Mouse (Mus musculus): ENCODE measurements around the gene Trpm2. TPM values are rescaled to one million over a fixed set of nuclear protein-coding genes. Genes with fewer than 3 reads are reported as not detected.
A peak's percentile ranks its signal among the peaks of the same experiment; 100 is the strongest.

Gene Trpm2
- total and polyA plus RNA-seq, 2 experiments from 2014 or later: 0.11 to 0.27 TPM

GRCm38 (mm10) chr10:77902211-77902893, 68.0 kb downstream of the Trpm2 start, which contains the start of gene Lrrc3:
TSS of gene Lrrc3 (minus strand) at chr10:77902536.
- H3K9me3 ChIP-seq (replicated peaks; ENCODE audit: control insufficient read depth, low read length): 0 out of 2 replicates have a peak, but pooled peaks cover 8% of the 10 kb centered on the region
- DNase-seq (ENCODE audit: low spot score) (peak; percentile 22), ATAC-seq (ENCODE audit: insufficient read depth, low read depth) (peak; percentile 64)
- H3K4me3 ChIP-seq (ENCODE audit: low read depth, low read length): peak within 1 kb of the TSS; percentile 59
- TF ChIP-seq CTCF (IDR thresholded peaks at IDR 0.05; ENCODE audit: low read depth) (no peak; the same call in 1 of the 2 replicates), EP300 (IDR thresholded peaks at IDR 0.05; ENCODE audit: low read depth) (no peak)
- H3K27me3 ChIP-seq (ENCODE audit: control insufficient read depth, insufficient read depth, low read length): peaks cover 24% of the 10 kb centered on the region
- peak within 1 kb of the TSS; percentile 98 for H3K4me2 ChIP-seq (ENCODE audit: low read depth, low read length)
- H3K36me3 ChIP-seq (replicated peaks; ENCODE audit: control insufficient read depth, insufficient read depth, low read length): no peaks in the 10 kb centered on the region
- WGBS: under 1% methylated on average over 39 of the region's 46 CpGs
- peak within 1 kb of the TSS; percentile 37 for H3K9ac ChIP-seq (replicated peaks; ENCODE audit: low read depth, low read length)
- H3K4me1 ChIP-seq (ENCODE audit: control insufficient read depth, insufficient read depth): 0 out of 2 replicates have a peak, but pooled peaks cover 6% of the 10 kb centered on the region
- H3K27ac ChIP-seq (ENCODE audit: low read depth): no peak within 1 kb of the TSS

- TF ChIP-seq EP300 (IDR thresholded peaks at IDR 0.05; ENCODE audit: low read depth): no peak
- no peak for TF ChIP-seq CTCF (IDR thresholded peaks at IDR 0.05; ENCODE audit: low read depth)
- Histone ChIP-seq H3K36me3 (replicated peaks; ENCODE audit: control insufficient read depth, insufficient read depth, low read length) (no peaks in the 10 kb centered on the region), H3K4me2 (ENCODE audit: low read depth, low read length) (peak overlapping the region; percentile 98), H3K4me3 (ENCODE audit: low read depth, low read length) (peak overlapping the region; percentile 59), H3K9ac (replicated peaks; ENCODE audit: low read depth, low read length) (peak overlapping the region; percentile 37), H3K4me1 (ENCODE audit: control insufficient read depth, insufficient read depth) (0 out of 2 replicates have a peak, but pooled peaks cover 6% of the 10 kb centered on the region), H3K27ac (ENCODE audit: low read depth) (no peak overlapping the region), H3K27me3 (ENCODE audit: control insufficient read depth, insufficient read depth, low read length) (peaks cover 24% of the 10 kb centered on the region), H3K9me3 (replicated peaks; ENCODE audit: control insufficient read depth, low read length) (0 out of 2 replicates have a peak, but pooled peaks cover 8% of the 10 kb centered on the region)
- ATAC-seq (ENCODE audit: insufficient read depth, low read depth) (peak; percentile 32; the same call in 1 of the 2 replicates), DNase-seq (ENCODE audit: low spot score) (no peak)
- 5% methylated on average over 14 of the region's 14 CpGs for WGBS
Measured at GRCm38 (mm10) chr10:77901871-77902210, 68.5 kb downstream of the Trpm2 start.

- 0 out of 2 replicates have a peak, but pooled peaks cover 8% of the 10 kb centered on the region for H3K9me3 ChIP-seq (replicated peaks; ENCODE audit: control insufficient read depth, low read length)
- DNase-seq (ENCODE audit: low spot score) (no peak), ATAC-seq (ENCODE audit: insufficient read depth, low read depth) (no peak)
- H3K27ac ChIP-seq (ENCODE audit: low read depth): no peak overlapping the region
- no peak overlapping the region for H3K4me3 ChIP-seq (ENCODE audit: low read depth, low read length)
- TF ChIP-seq EP300 (IDR thresholded peaks at IDR 0.05; ENCODE audit: low read depth) (no peak), CTCF (IDR thresholded peaks at IDR 0.05; ENCODE audit: low read depth) (no peak)
- WGBS: 82% methylated on average over 27 of the region's 27 CpGs
- H3K4me1 ChIP-seq (ENCODE audit: control insufficient read depth, insufficient read depth): 0 out of 2 replicates have a peak, but pooled peaks cover 6% of the 10 kb centered on the region
- H3K9ac ChIP-seq (replicated peaks; ENCODE audit: low read depth, low read length): no peak overlapping the region
- H3K36me3 ChIP-seq (replicated peaks; ENCODE audit: control insufficient read depth, insufficient read depth, low read length): no peaks in the 10 kb centered on the region
- peaks cover 24% of the 10 kb centered on the region for H3K27me3 ChIP-seq (ENCODE audit: control insufficient read depth, insufficient read depth, low read length)
- H3K4me2 ChIP-seq (ENCODE audit: low read depth, low read length): no peak overlapping the region
Measured at GRCm38 (mm10) chr10:77900903-77901818, 69.2 kb downstream of the Trpm2 start.

- H3K27me3 ChIP-seq (ENCODE audit: control insufficient read depth, insufficient read depth, low read length): peaks cover 24% of the 10 kb centered on the region
- H3K4me1 ChIP-seq (ENCODE audit: control insufficient read depth, insufficient read depth): 0 out of 2 replicates have a peak, but pooled peaks cover 6% of the 10 kb centered on the region
- DNase-seq (ENCODE audit: low spot score): no peak
- no peak overlapping the region for H3K4me3 ChIP-seq (ENCODE audit: low read depth, low read length)
- H3K9ac ChIP-seq (replicated peaks; ENCODE audit: low read depth, low read length): no peak overlapping the region
- no peak overlapping the region for H3K4me2 ChIP-seq (ENCODE audit: low read depth, low read length)
- TF ChIP-seq EP300 (IDR thresholded peaks at IDR 0.05; ENCODE audit: low read depth) (no peak), CTCF (IDR thresholded peaks at IDR 0.05; ENCODE audit: low read depth) (no peak)
- H3K36me3 ChIP-seq (replicated peaks; ENCODE audit: control insufficient read depth, insufficient read depth, low read length): no peaks in the 10 kb centered on the region
- no peak overlapping the region for H3K27ac ChIP-seq (ENCODE audit: low read depth)
- 0 out of 2 replicates have a peak, but pooled peaks cover 4% of the 10 kb centered on the region for H3K9me3 ChIP-seq (replicated peaks; ENCODE audit: control insufficient read depth, low read length)
- no peak for ATAC-seq (ENCODE audit: insufficient read depth, low read depth)
- 82% methylated on average over 7 of the region's 7 CpGs for WGBS
Measured at GRCm38 (mm10) chr10:77900126-77900525, 70.2 kb downstream of the Trpm2 start.

GRCm38 (mm10) chr10:77895562-77895961, 74.8 kb downstream of the Trpm2 start:
- no peak overlapping the region for H3K4me2 ChIP-seq (ENCODE audit: low read depth, low read length)
- no peak for ATAC-seq (ENCODE audit: insufficient read depth, low read depth)
- H3K9ac ChIP-seq (replicated peaks; ENCODE audit: low read depth, low read length): no peak overlapping the region
- no peaks in the 10 kb centered on the region for H3K36me3 ChIP-seq (replicated peaks; ENCODE audit: control insufficient read depth, insufficient read depth, low read length)
- H3K4me1 ChIP-seq (ENCODE audit: control insufficient read depth, insufficient read depth): no peaks in the 10 kb centered on the region
- H3K4me3 ChIP-seq (ENCODE audit: low read depth, low read length): no peak overlapping the region
- no peak for DNase-seq (ENCODE audit: low spot score)
- H3K9me3 ChIP-seq (replicated peaks; ENCODE audit: control insufficient read depth, low read length): no peaks in the 10 kb centered on the region
- H3K27me3 ChIP-seq (ENCODE audit: control insufficient read depth, insufficient read depth, low read length): no peaks in the 10 kb centered on the region
- TF ChIP-seq EP300 (IDR thresholded peaks at IDR 0.05; ENCODE audit: low read depth) (no peak), CTCF (IDR thresholded peaks at IDR 0.05; ENCODE audit: low read depth) (no peak)
- WGBS: 32% methylated on average over 5 of the region's 5 CpGs
- no peak overlapping the region for H3K27ac ChIP-seq (ENCODE audit: low read depth)

All from heart, postnatal 0 days (tissue).